Mouse (Mus musculus) MEL (cell line): ENCODE results near the gene Dnah14. TPM values are rescaled to one million over a fixed set of nuclear protein-coding genes. Genes with fewer than 3 reads are reported as not detected.

Experiments
- DNase-seq: peaks from one replicate; pipeline ENCODE4 v3.0.0; 2011; ENCODE audit warnings: low read depth, low spot score
- H3K27ac ChIP-seq: 2 replicates; pipeline ENCODE4 v1.5.1; 2012; ENCODE audit warnings: low read depth, mild to moderate bottlenecking, control low read depth, low read length, moderate library complexity; ENCODE audit not compliant: control insufficient read depth
- H3K27me3 ChIP-seq, 2 experiments: fragments of 150-350 bp in 1 of 2; sonication (generic) in 1 of 2; 2 replicates each; pipeline ENCODE4 v1.6.1; 2012; ENCODE audit warnings: low read length in 2 of 2, mild to moderate bottlenecking in 2 of 2, improper control_type of control experiment in 1 of 2, moderate library complexity in 1 of 2; ENCODE audit not compliant: insufficient read depth in 2 of 2, control insufficient read depth in 1 of 2
- H3K36me3 ChIP-seq, 2 experiments: 2 replicates each; pipeline ENCODE4 v1.6.1; 2012 to 2014; ENCODE audit warnings: low read length in 2 of 2, improper control_type of control experiment in 1 of 2, inconsistent platforms in 1 of 2, mild to moderate bottlenecking in 1 of 2; ENCODE audit not compliant: insufficient read depth in 2 of 2, control insufficient read depth in 1 of 2
- H3K4me1 ChIP-seq, 2 experiments: fragments of 150-350 bp in 1 of 2; sonication (generic) in 1 of 2; 2 replicates each; pipeline ENCODE4 v1.6.1; 2012; ENCODE audit warnings: low read length in 2 of 2, improper control_type of control experiment in 1 of 2, mild to moderate bottlenecking in 1 of 2; ENCODE audit not compliant: insufficient read depth in 2 of 2, control insufficient read depth in 1 of 2
- H3K4me3 ChIP-seq, 2 experiments: fragments of 150-350 bp in 1 of 2; sonication (generic) in 1 of 2; 2 replicates each; pipeline ENCODE4 v1.5.1; 2012; ENCODE audit warnings: low read depth in 2 of 2, low read length in 2 of 2, mild to moderate bottlenecking in 2 of 2, moderate library complexity in 2 of 2, control low read depth in 1 of 2, improper control_type of control experiment in 1 of 2; ENCODE audit not compliant: control insufficient read depth in 1 of 2, insufficient read depth in 1 of 2
- H3K79me2 ChIP-seq: 2 replicates; pipeline ENCODE4 v1.6.1; 2012; ENCODE audit warnings: mild to moderate bottlenecking, low read length, moderate library complexity; ENCODE audit not compliant: control insufficient read depth, poor library complexity, insufficient read depth
- H3K9ac ChIP-seq: 2 replicates; pipeline ENCODE4 v1.6.1; 2012; ENCODE audit warnings: low read depth, mild to moderate bottlenecking, control low read depth, low read length, moderate library complexity; ENCODE audit not compliant: control insufficient read depth, poor library complexity, severe bottlenecking
- H3K9me3 ChIP-seq: fragments of 150-350 bp; sonication (generic); replicated peaks from 2 replicates; pipeline ENCODE4 v1.6.1; 2012; ENCODE audit warnings: mild to moderate bottlenecking, low read length, improper control_type of control experiment, moderate library complexity; ENCODE audit not compliant: insufficient read depth
- BHLHE40 ChIP-seq: IDR thresholded peaks from 2 replicates; pipeline ENCODE4 v1.6.1; 2012; ENCODE audit warnings: low read depth, mild to moderate bottlenecking, inconsistent platforms, low read length, improper control_type of control experiment, borderline replicate concordance
- GABPA ChIP-seq: IDR thresholded peaks from 2 replicates; pipeline ENCODE4 v1.6.1; 2012; ENCODE audit warnings: low read depth, mild to moderate bottlenecking, inconsistent platforms, low read length, improper control_type of control experiment, moderate library complexity
- MAX ChIP-seq: IDR thresholded peaks from 2 replicates; pipeline ENCODE4 v1.6.1; 2011; ENCODE audit warnings: low read length, improper control_type of control experiment
- MAZ ChIP-seq: IDR thresholded peaks from 2 replicates; pipeline ENCODE4 v1.6.1; 2012; ENCODE audit warnings: low read depth, mild to moderate bottlenecking, inconsistent platforms, low read length, improper control_type of control experiment
- NRF1 ChIP-seq: IDR thresholded peaks from 2 replicates; pipeline ENCODE4 v1.6.1; 2014; ENCODE audit warnings: low read depth, mild to moderate bottlenecking, inconsistent platforms, low read length, improper control_type of control experiment, moderate library complexity; ENCODE audit not compliant: poor library complexity, insufficient read depth, severe bottlenecking
- SIN3A ChIP-seq: IDR thresholded peaks from 2 replicates; pipeline ENCODE4 v1.6.1; 2012; ENCODE audit warnings: low read length, improper control_type of control experiment, inconsistent platforms
- TAL1 ChIP-seq: IDR thresholded peaks from 2 replicates; pipeline ENCODE4 v1.6.1; 2012; ENCODE audit warnings: mild to moderate bottlenecking, inconsistent platforms, low read length, moderate library complexity, mixed read lengths
- UBTF ChIP-seq: IDR thresholded peaks from 2 replicates; pipeline ENCODE4 v1.6.1; 2012; ENCODE audit warnings: low read depth, mild to moderate bottlenecking, inconsistent platforms, low read length, improper control_type of control experiment, moderate library complexity, borderline replicate concordance; ENCODE audit not compliant: insufficient read depth
- USF1 ChIP-seq: IDR thresholded peaks from 2 replicates; pipeline ENCODE4 v1.6.1; 2014; ENCODE audit warnings: low read depth, mild to moderate bottlenecking, inconsistent platforms, low read length, improper control_type of control experiment, moderate library complexity
- ZC3H11A ChIP-seq: IDR thresholded peaks from 2 replicates; pipeline ENCODE4 v1.6.1; 2012; ENCODE audit warnings: low read depth, mild to moderate bottlenecking, inconsistent platforms, low read length, improper control_type of control experiment
- polyA plus RNA-seq, 2 experiments: library from polyadenylated mRNA; stranded (reverse) in 1 of 2; unstranded in 1 of 2; fragments of >175 nt in 1 of 2; fragments of >200 nt in 1 of 2; gene quantifications; 2 replicates each; pipeline versions ENCODE4 v1.2.1 to v1.2.4; 2012; ENCODE audit warnings: low replicate concordance in 2 of 2, low read depth in 1 of 2; ENCODE audit not compliant: insufficient read length in 2 of 2, insufficient read depth in 1 of 2, missing spikeins in 1 of 2
- total RNA-seq: library from RNA; depleted of rRNA; stranded (reverse); fragments of 300-350 nt; gene quantifications from 2 replicates; pipeline ENCODE4 v1.2.3, GENCODE M21; 2012

The Dnah14 gene
- total and polyA plus RNA-seq, 3 experiments, result 0.77 to 1.2 TPM; not detected in 1

DNA sequence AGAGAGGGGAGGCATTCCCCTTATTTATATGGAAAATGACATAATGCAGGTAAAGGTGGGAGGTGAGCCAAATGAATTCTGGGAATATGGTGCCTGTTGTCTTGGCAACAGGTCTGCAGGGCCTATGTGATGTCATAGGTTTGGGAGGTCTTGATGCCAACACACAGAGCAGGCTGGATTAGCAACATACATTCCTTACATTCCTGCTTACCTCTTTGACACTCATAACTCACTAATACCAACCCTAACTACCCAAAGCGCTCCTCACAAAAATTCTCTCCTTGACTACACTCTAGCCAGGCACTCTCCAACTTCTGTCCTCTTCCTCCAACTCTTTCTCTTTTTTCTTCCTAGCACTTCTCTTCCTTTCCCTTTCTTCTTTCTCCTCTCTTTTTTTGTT is 271.9 kb downstream of the Dnah14 start:
- H3K79me2 ChIP-seq, result no peaks in the 10 kb centered on the region
- H3K9ac ChIP-seq, result no peak overlapping the region
- no peak overlapping the region for H3K27ac ChIP-seq
- DNase-seq, result no peak
- no peaks in the 10 kb centered on the region for H3K9me3 ChIP-seq
- TF ChIP-seq MAX (no peak), USF1 (no peak)
- H3K4me1 ChIP-seq, result peaks cover under 1 to 2% of the 10 kb centered on the region in 2 experiments; a peak in 2 of 4 replicates
- H3K4me3 ChIP-seq, result no peak overlapping the region
- H3K27me3 ChIP-seq, result no peaks in the 10 kb centered on the region; a peak in 1 of 4 replicates
- H3K36me3 ChIP-seq, result peaks cover 0 to 2% of the 10 kb centered on the region in 2 experiments; a peak in 2 of 4 replicates

DNA sequence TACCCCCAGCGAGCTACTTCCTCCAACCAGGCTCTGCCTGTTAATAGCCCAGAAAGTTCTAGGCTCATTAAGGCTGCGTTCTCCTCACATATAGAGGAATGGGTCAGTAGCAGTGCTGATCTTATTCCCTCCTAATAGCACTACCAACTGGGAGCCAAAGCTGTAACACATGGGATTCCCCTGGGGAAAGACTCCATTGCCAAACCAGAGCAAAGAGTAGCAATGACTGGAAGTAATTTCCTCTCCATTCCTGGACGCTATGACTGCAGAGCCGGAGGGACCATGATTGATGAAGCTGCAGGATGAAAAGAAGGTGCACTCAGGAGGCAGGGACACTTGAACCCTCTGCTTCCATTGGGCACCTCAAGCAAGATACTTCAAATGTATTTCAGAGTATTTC is 274.1 kb downstream of the Dnah14 start:
- no peak for DNase-seq
- Histone ChIP-seq H3K27ac (no peak overlapping the region), H3K27me3 (no peaks in the 10 kb centered on the region; a peak in 1 of 4 replicates), H3K4me1 (no peaks in the 10 kb centered on the region), H3K9me3 (no peaks in the 10 kb centered on the region), H3K36me3 (no peaks in the 10 kb centered on the region), H3K79me2 (no peaks in the 10 kb centered on the region), H3K9ac (no peak overlapping the region), H3K4me3 (no peak overlapping the region)
- TF ChIP-seq TAL1 (no peak), UBTF (no peak), ZC3H11A (no peak), BHLHE40 (no peak), MAZ (no peak)

DNA sequence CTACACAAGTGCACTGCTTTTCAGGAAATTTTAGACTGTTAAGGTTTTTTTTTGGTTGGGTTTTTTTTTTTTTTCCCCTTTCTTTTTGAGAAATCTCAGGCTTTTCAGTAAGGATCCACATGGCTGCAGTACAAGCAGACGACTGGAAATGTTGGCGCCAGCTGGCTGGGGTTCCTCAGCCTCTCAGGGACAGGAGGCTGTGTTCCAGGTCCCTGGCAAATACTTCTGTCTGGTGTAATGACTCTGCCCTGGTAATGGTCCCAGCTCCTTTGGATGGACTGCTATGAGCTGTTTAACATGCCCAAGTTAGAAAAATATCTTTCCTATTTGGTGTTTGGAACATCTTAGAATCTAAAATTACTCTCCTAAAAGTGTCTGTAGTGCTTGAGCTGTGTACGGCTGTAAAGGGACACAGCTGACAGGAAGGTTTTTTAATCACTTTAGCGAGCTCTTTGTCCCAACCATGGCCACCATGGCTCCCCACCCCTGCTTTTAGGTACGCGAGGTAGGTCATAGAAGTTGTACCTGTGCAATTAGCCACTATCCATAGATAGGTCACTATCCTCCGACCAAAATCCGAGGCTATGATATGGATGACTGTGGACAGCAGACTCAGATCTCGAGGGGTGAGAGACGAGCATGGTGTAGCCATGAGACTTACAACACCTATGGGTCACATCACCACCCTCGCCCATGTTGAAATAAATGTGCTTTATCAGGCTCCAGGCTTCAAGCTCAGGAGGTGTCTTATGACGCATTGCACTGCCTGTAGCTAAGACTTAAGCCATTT is 275.4 kb downstream of the Dnah14 start:
- H3K4me3 ChIP-seq, result no peak overlapping the region
- TF ChIP-seq SIN3A (no peak), GABPA (no peak), NRF1 (no peak)
- TF ChIP-seq, all 39 proteins: peak for 0
- no peak overlapping the region for H3K27ac ChIP-seq
- no peaks in the 10 kb centered on the region for H3K9me3 ChIP-seq
- H3K79me2 ChIP-seq, result no peaks in the 10 kb centered on the region
- no peaks in the 10 kb centered on the region for H3K36me3 ChIP-seq
- H3K9ac ChIP-seq, result no peak overlapping the region
- H3K4me1 ChIP-seq, result no peaks in the 10 kb centered on the region
- no peaks in the 10 kb centered on the region; a peak in 1 of 4 replicates for H3K27me3 ChIP-seq
- no peak for DNase-seq
